Comparison of ENCODE assay signal across 9 mouse cellular contexts in genomic region chr11:88862355-88862754, GRCm38 (mm10). TPM values are rescaled to one million over a fixed set of nuclear protein-coding genes. Genes with fewer than 3 reads are reported as not detected.
DNase-seq lines count a peak whose midpoint lies in the region; ATAC-seq and TF ChIP-seq lines count a peak whose summit lies in the region.
"Had no signal": no experiment of that assay in that cellular context is flagged by ENCODE, and none has a peak within 500 bp of the region (broad histone marks: within the 10 kb centered on the region; RNA-seq: fewer than 3 reads in every experiment).

No protein-coding gene starts in this region.

- no peak for TF ChIP-seq CTCF in left cerebral cortex, adult 2 months (IDR thresholded peaks at IDR 0.05)

- H3K9me3 ChIP-seq in forebrain, embryonic 10.5 days: no peaks in the 10 kb centered on the region
- no peaks in the 10 kb centered on the region for H3K9me3 ChIP-seq in limb, embryonic 13.5 days
- H3K9me3 ChIP-seq in stomach, embryonic 14.5 days (ENCODE audit: control insufficient read depth, low read depth, low read length): no peaks in the 10 kb centered on the region

- no peak for DNase-seq in left cerebral cortex, adult 2 months (ENCODE audit: extremely low spot score in 1 of 2, low spot score in 2 of 2)
- DNase-seq in left cerebral cortex, adult 8-10 months (ENCODE audit: low spot score in 2 of 2): no peak
- DNase-seq in forebrain, embryonic 10.5 days (ENCODE audit: extremely low spot score, low spot score): no peak
- no peak for DNase-seq in spleen, postnatal 14 days (ENCODE audit: low spot score in 2 of 2)
- DNase-seq in frontal cortex, adult 2 months (ENCODE audit: extremely low spot score in 1 of 2, low spot score in 1 of 2): no peak
- DNase-seq in right cerebral cortex, postnatal 4 days: no peak
- DNase-seq: right cerebral cortex, postnatal 25 days had no signal

- 71% methylated on average over 2 of the region's 2 CpGs for WGBS in forebrain, embryonic 10.5 days
- 72% methylated on average over 2 of the region's 2 CpGs for WGBS in limb, embryonic 13.5 days
- 82% methylated on average over 2 of the region's 2 CpGs for WGBS in stomach, embryonic 14.5 days

- no peaks in the 10 kb centered on the region; the same call in 1 of the 2 replicates for H3K36me3 ChIP-seq in forebrain, embryonic 10.5 days (replicated peaks)
- no peaks in the 10 kb centered on the region for H3K36me3 ChIP-seq in limb, embryonic 13.5 days
- no peaks in the 10 kb centered on the region for H3K36me3 ChIP-seq in stomach, embryonic 14.5 days (ENCODE audit: control insufficient read depth, insufficient read depth, low read length)

- intact Hi-C loops in left cerebral cortex, adult 2 months (cut with DNase I): loop anchor here (5.0 kb wide), 2 partner anchors 95 to 110 kb away; partner anchors contain the start of genes Coil and Scpep1

- ATAC-seq in limb, embryonic 13.5 days (ENCODE audit: low FRiP score, low read depth): no peak
- no peak for ATAC-seq in stomach, embryonic 14.5 days (ENCODE audit: insufficient number of reproducible peaks, insufficient read depth, low FRiP score, low read depth)

- H3K4me2 ChIP-seq in limb, embryonic 13.5 days (replicated peaks): peak overlapping the region; percentile 95
- H3K4me2 ChIP-seq in stomach, embryonic 14.5 days (replicated peaks; ENCODE audit: low read depth, low read length): peak overlapping the region; percentile 90

- peak overlapping the region; percentile 82; the same call in 1 of the 2 replicates for H3K9ac ChIP-seq in limb, embryonic 13.5 days
- no peak overlapping the region for H3K9ac ChIP-seq in stomach, embryonic 14.5 days (replicated peaks; ENCODE audit: low read depth, low read length)

- peaks cover 20% of the 10 kb centered on the region for H3K27me3 ChIP-seq in forebrain, embryonic 10.5 days (ENCODE audit: poor library complexity, severe bottlenecking)
- peaks cover 15% of the 10 kb centered on the region; the same call in 1 of the 2 replicates for H3K27me3 ChIP-seq in limb, embryonic 13.5 days
- no peaks in the 10 kb centered on the region for H3K27me3 ChIP-seq in stomach, embryonic 14.5 days (ENCODE audit: control insufficient read depth, insufficient read depth, low read length)

- peaks cover 43% of the 10 kb centered on the region for H3K4me1 ChIP-seq in forebrain, embryonic 10.5 days
- H3K4me1 ChIP-seq in limb, embryonic 13.5 days: peaks cover 28% of the 10 kb centered on the region
- H3K4me1 ChIP-seq in stomach, embryonic 14.5 days (ENCODE audit: control insufficient read depth, insufficient read depth, low read length): peaks cover 10% of the 10 kb centered on the region; the same call in 1 of the 2 replicates

- peak overlapping the region; percentile 95 for H3K4me3 ChIP-seq in left cerebral cortex, adult 2 months
- peak overlapping the region; percentile 73 for H3K4me3 ChIP-seq in forebrain, embryonic 10.5 days
- H3K4me3 ChIP-seq in limb, embryonic 13.5 days: peak overlapping the region; percentile 64
- peak overlapping the region; percentile 80; the same call in 1 of the 2 replicates for H3K4me3 ChIP-seq in stomach, embryonic 14.5 days (ENCODE audit: low read depth, low read length)

- no peak overlapping the region for H3K27ac ChIP-seq in left cerebral cortex, adult 2 months
- no peak overlapping the region for H3K27ac ChIP-seq in forebrain, embryonic 10.5 days
- no peak overlapping the region for H3K27ac ChIP-seq in limb, embryonic 13.5 days
- H3K27ac ChIP-seq in stomach, embryonic 14.5 days (ENCODE audit: low read length): no peak overlapping the region

RNA-seq across cellular contexts. Expression of gene Akap1, which starts 2.0 kb away (rescaled TPM):
- total RNA-seq in left cerebral cortex, adult 2 months (2021): 10 to 100 TPM; 39.8 to 40.1 TPM
- 10 to 100 TPM; 41.6 to 46.5 (median 43.0) TPM for total RNA-seq in left cerebral cortex, adult 8-10 months (2022)
- 16.6 and 19.2 TPM in 2 replicates for polyA plus RNA-seq in forebrain, embryonic 10.5 days (2016; fragmentation: Nextera tagmentation; extraction: Ambion mirVana)
- 16.2 and 16.9 TPM in 2 replicates for polyA plus RNA-seq in limb, embryonic 13.5 days (2015; fragmentation: Nextera tagmentation; extraction: Ambion mirVana)
- polyA plus RNA-seq in stomach, embryonic 14.5 days (2014; fragmentation: Nextera tagmentation; extraction: Ambion mirVana): 20.6 and 23.9 TPM in 2 replicates
- polyA plus RNA-seq in frontal cortex, adult 2 months (2012; rRNA removed): 45.2 and 49.1 TPM in 2 replicates
